Mouse (Mus musculus) olfactory bulb, adult 2 months (tissue): ENCODE measurements around the gene Samd4.

Experiments used
- CTCF ChIP-seq: fragments of 200-500 bp; IDR thresholded peaks from 2 replicates; pipeline ENCODE4 v1.5.1; 2012; ENCODE audit warnings: low read depth, mild to moderate bottlenecking, low read length, moderate library complexity; ENCODE audit not compliant: insufficient read depth
- POLR2A ChIP-seq: fragments of 200-500 bp; IDR thresholded peaks from 2 replicates; pipeline ENCODE4 v1.6.1; 2012; ENCODE audit warnings: mild to moderate bottlenecking, low read depth, low read length, moderate library complexity; ENCODE audit not compliant: insufficient read depth

DNA sequence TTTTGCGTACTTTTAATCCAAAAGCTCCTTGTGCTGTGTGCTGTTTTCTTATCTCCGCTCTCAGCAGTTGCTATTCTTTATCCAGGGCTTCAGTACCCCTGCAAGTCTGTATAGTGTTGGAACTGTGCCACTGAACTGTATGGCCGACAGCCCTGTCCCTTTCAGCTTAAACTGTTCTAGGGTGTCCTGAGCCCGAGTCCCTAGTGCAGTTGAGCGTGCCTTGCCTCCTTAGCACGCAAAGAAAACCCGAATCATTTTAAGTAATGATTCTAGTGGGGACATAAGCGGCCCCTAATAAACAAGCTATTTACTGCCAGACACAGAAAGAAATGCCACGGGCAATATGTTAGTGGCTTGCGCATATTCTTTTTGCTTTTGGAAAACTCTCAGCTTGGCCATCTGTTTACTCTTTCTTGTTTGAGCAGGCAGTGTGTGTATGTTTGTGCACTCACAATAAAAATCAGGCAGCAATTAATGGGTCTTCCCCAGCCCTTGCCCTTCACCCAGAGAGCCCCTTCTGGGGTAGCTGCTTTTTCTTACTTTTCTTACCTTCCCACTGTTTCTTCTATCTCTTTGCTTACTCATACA lies 63.3 kb downstream of the Samd4 start:
- no peak for TF ChIP-seq CTCF
- TF ChIP-seq POLR2A, result no peak
